Mouse (Mus musculus) neural tube, embryonic 11.5 days (tissue): ENCODE data around the gene Eef1a1. TPM values are rescaled to one million over a fixed set of nuclear protein-coding genes. Genes with fewer than 3 reads are reported as not detected.

ENCODE experiments used
- ATAC-seq: fragments of 200-750 bp; cut with Nextera tagmentation; 2 replicates; pipeline ENCODE4 v1.8.0; 2017; ENCODE audit warnings: moderate number of reproducible peaks, mild to moderate bottlenecking, moderate TSS enrichment, moderate library complexity; ENCODE audit not compliant: insufficient read depth, low FRiP score, low TSS enrichment
- DNase-seq: peaks from one replicate; pipeline ENCODE4 v3.0.0-alpha.2; 2015; ENCODE audit warnings: low spot score
- H3K27ac ChIP-seq: fragments of 300-500 bp; sonication (generic); 2 replicates; pipeline ENCODE4 v1.5.1; 2014; ENCODE audit warnings: low read depth, mild to moderate bottlenecking, low read length
- H3K27me3 ChIP-seq: fragments of 300-500 bp; sonication (generic); 2 replicates; pipeline ENCODE4 v1.6.1; 2014; ENCODE audit warnings: mild to moderate bottlenecking, low read length, mixed read lengths; ENCODE audit not compliant: control insufficient read depth, insufficient read depth
- H3K36me3 ChIP-seq: fragments of 300-500 bp; sonication (generic); 2 replicates; pipeline ENCODE4 v1.6.1; 2014; ENCODE audit warnings: mild to moderate bottlenecking, low read length, moderate library complexity, mixed read lengths; ENCODE audit not compliant: control insufficient read depth, insufficient read depth
- H3K4me1 ChIP-seq: fragments of 300-500 bp; sonication (generic); 2 replicates; pipeline ENCODE4 v1.6.1; 2014; ENCODE audit warnings: low read length, mixed read lengths; ENCODE audit not compliant: control insufficient read depth, insufficient read depth
- H3K4me2 ChIP-seq: fragments of 300-500 bp; sonication (generic); 2 replicates; pipeline ENCODE4 v1.6.1; 2014; ENCODE audit warnings: low read depth, mild to moderate bottlenecking, moderate library complexity
- H3K4me3 ChIP-seq: fragments of 300-500 bp; sonication (generic); 2 replicates; pipeline ENCODE4 v1.5.1; 2014; ENCODE audit warnings: low read depth, low read length
- H3K9ac ChIP-seq: fragments of 300-500 bp; sonication (generic); 2 replicates; pipeline ENCODE4 v1.6.1; 2014; ENCODE audit warnings: mild to moderate bottlenecking, low read length
- H3K9me3 ChIP-seq: fragments of 300-500 bp; sonication (generic); 2 replicates; pipeline ENCODE4 v1.6.1; 2016; ENCODE audit warnings: low read length; ENCODE audit not compliant: control insufficient read depth
- WGBS: fragments of 180-500 bp; shearing (Covaris S2); extraction: QIAGEN DNeasy Blood & Tissue Kit; methylation state at CpG from one replicate; pipeline ENCODE4 v1.1.7; 2014; 5-methylcytosine and 5-hydroxymethylcytosine counted together
- polyA plus RNA-seq: library from polyadenylated mRNA; unstranded; fragments of >200 nt; fragmentation: Nextera tagmentation; extraction: Ambion mirVana; gene quantifications from 2 replicates; pipeline ENCODE4 v1.2.1, GENCODE M21; 2014

Gene Eef1a1
- polyA plus RNA-seq, 1 experiment from 2014 or later = 4,747 TPM

DNA sequence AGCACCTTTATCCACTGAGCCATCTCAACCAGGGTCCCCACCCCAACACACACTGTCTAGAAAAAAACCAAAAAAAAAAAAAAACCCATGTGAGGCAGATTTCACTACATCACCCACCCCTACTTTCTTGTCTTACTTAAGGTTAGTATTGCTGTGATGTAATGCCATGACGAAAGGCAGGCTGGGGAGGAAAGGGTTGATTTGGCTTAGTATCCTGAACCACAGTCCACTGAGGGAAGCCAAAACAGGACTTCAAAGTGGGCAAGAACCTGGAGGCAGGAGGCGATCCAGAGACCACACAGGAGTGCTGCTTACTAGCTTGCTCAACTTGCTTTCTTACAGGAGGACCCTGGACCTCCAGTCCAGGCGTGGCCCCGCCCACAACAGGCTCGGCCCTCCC, 38.5 kb downstream of the Eef1a1 start:
- Histone ChIP-seq H3K4me1 (peaks cover 3% of the 10 kb centered on the region; the same call in 1 of the 2 replicates), H3K4me3 (no peak overlapping the region), H3K27me3 (peaks cover 7% of the 10 kb centered on the region), H3K4me2 (no peak overlapping the region), H3K36me3 (0 out of 2 replicates have a peak, but pooled peaks cover 2% of the 10 kb centered on the region), H3K27ac (no peak overlapping the region), H3K9me3 (no peaks in the 10 kb centered on the region), H3K9ac (no peak overlapping the region)
- ATAC-seq (no peak), DNase-seq (no peak)
- WGBS = 84% methylated on average over 5 of the region's 5 CpGs

DNA sequence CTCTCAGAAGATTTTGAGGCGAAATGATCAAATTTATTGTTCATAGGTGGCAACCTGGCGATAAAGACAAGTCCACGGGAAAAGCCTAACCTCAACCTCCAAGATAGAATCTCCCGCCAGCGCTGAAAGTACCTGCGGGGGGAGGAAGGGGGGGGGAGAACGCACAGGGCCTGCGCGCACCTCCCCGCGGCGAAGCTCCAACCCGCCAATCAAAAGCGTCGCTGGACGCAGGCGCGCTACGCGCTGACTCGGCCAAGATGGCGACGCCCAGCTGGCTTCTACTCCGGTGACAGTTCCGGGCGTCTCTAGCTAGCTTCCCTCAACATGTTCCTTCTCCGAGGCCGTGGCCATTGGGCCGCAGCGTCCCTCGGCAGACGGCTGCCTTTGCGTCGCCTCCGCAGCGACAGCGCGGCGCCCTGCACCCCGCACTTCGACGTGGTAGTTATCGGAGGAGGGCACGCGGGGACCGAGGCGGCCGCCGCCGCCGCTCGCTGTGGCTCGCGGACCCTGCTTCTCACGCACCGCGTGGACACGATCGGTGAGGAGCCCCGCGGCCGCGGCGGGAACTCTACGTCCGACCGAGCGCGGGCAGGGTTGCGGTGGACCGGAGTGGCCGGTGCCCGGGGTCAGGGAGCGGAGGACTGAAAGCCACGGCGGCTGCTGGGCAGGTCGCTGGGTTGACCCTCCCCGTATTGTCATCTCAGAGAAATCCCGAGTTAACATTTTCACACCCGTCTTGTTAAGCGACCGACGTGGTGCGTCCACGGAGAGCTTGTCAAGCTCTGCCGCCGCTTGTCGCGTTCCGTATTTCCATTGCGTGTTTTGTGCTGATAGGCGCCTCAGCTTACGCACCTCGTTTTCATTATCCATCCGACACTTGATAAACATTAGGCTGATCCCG, 40.7 kb downstream of the Eef1a1 start, which contains the start of the genes Mto1 and Gm17324:
Gene Mto1, plus strand, starts transcription at position 236 of the 901 bp plus-strand sequence.
Gene Gm17324, minus strand, starts transcription at position 814 of the 901 bp plus-strand sequence.
- peak within 1 kb of the TSS; percentile 74 for H3K27ac ChIP-seq
- 0 out of 2 replicates have a peak, but pooled peaks cover 2% of the 10 kb centered on the region for H3K36me3 ChIP-seq
- H3K9ac ChIP-seq = peak within 1 kb of the TSS; percentile 85
- peak within 1 kb of the TSS; percentile 52 for H3K4me2 ChIP-seq
- WGBS = under 1% methylated on average over 87 of the region's 96 CpGs
- DNase-seq = peak; percentile 93
- no peaks in the 10 kb centered on the region for H3K9me3 ChIP-seq
- peaks cover 3% of the 10 kb centered on the region; the same call in 1 of the 2 replicates for H3K4me1 ChIP-seq
- H3K27me3 ChIP-seq = peaks cover 23% of the 10 kb centered on the region
- H3K4me3 ChIP-seq = peak within 1 kb of the TSS; percentile 87
- peak; percentile 93 for ATAC-seq

DNA sequence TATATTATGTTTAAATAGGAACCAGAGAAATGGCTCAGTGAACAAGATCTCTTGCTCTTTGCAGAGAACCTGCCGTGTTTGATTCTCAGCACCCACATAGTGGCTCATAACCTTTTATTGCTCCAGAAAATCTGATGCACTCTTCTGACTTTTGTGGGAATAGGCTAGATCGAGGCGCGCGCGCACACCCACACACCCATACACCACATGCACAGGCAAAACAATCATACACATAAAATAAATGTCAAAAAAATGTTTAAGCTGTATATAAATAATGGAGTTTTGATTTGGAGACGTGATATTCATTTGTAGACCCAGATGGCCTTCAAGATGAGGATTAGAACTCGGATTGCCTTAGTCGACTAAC, 41.4 kb downstream of the Eef1a1 start:
- peak overlapping the region; percentile 87 for H3K4me3 ChIP-seq
- DNase-seq = no peak
- peak overlapping the region; percentile 52 for H3K4me2 ChIP-seq
- H3K9ac ChIP-seq = peak overlapping the region; percentile 85; the same call in 1 of the 2 replicates
- peaks cover 29% of the 10 kb centered on the region for H3K27me3 ChIP-seq
- H3K27ac ChIP-seq = no peak overlapping the region
- ATAC-seq = peak; percentile 58
- 0 out of 2 replicates have a peak, but pooled peaks cover 2% of the 10 kb centered on the region for H3K36me3 ChIP-seq
- no peaks in the 10 kb centered on the region for H3K9me3 ChIP-seq
- WGBS = 35% methylated on average over 9 of the region's 9 CpGs
- H3K4me1 ChIP-seq = peaks cover 6% of the 10 kb centered on the region; the same call in 1 of the 2 replicates

DNA sequence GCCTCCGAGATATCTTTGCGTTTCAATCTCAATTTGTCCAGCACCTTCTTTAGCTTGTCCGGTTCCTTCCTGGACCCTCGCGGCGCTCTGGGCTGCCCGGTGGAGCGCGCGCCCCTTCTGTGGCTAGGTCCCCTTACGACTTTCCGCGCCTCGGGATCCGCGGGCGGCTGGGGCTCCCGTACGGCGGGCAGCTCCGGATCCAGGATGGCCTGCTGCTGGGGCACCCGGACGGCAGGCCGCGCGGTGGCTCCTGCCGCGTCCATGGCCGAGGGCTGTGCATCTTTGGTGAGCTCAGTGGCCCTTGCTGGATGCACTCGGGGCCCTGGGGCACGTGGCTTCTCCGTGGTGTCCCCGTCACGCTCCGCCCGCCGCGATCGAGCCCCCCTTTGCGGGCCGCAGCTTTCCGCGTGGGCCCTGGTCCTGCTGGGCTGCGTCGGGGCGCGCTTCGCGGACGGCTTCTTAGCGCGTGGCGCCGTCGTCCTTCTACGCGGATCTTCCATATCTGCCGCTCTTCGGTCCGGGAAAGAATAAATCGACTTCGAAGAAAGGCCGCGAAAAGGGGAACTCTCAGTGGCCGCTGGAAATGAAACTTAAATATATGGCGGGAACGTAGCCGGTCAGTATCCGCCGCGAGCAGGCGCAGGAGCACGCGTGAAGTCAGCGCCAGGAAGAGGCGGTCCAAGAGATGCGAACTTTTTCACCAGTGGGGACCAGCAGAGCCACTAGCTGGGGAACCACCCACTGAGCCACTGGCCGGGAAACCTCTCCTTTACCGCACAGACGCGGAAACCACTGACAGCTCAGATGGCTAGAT, 46.2 kb downstream of the Eef1a1 start, which contains the start of gene Cgas:
Gene Cgas, minus strand, starts transcription at position 659 of the 814 bp plus-strand sequence.
- H3K27me3 ChIP-seq = peaks cover 57% of the 10 kb centered on the region

DNA sequence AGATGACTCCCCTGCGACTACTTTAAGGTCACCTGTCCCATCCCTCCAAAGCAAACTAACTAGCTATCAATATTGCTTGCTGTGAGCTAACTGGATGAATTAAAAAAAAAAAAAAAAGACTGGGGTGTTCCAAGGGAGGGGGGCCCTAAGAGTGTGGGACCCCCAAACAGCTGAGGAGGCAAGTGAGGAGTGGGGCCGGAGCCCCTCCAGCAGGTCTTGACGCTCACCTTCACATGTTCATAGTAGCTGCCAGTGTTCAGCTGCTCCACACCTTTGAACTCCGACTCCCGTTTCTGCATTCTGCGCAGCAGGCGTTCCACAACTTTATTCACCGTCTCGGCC, 46.7 kb downstream of the Eef1a1 start:
- DNase-seq (no peak), ATAC-seq (no peak)
- Histone ChIP-seq H3K9me3 (no peaks in the 10 kb centered on the region), H3K4me3 (peak overlapping the region; percentile 41), H3K4me1 (0 out of 2 replicates have a peak, but pooled peaks cover 6% of the 10 kb centered on the region), H3K27ac (no peak overlapping the region), H3K27me3 (peaks cover 57% of the 10 kb centered on the region), H3K36me3 (no peaks in the 10 kb centered on the region), H3K9ac (no peak overlapping the region), H3K4me2 (peak overlapping the region; percentile 58)
- 3% methylated on average over 9 of the region's 9 CpGs for WGBS

More for the DNA sequence above, 46.2 kb downstream of the Eef1a1 start, which contains the start of gene Cgas:
- no peaks in the 10 kb centered on the region for H3K36me3 ChIP-seq
- 0 out of 2 replicates have a peak, but pooled peaks cover 6% of the 10 kb centered on the region for H3K4me1 ChIP-seq
- peak within 1 kb of the TSS; percentile 49 for H3K9ac ChIP-seq
- WGBS = under 1% methylated on average over 81 of the region's 81 CpGs
- H3K27ac ChIP-seq = no peak within 1 kb of the TSS
- peak within 1 kb of the TSS; percentile 58 for H3K4me2 ChIP-seq
- H3K4me3 ChIP-seq = peak within 1 kb of the TSS; percentile 41
- peak; percentile 42; the same call in 1 of the 2 replicates for ATAC-seq
- no peaks in the 10 kb centered on the region for H3K9me3 ChIP-seq
- peak; percentile 52 for DNase-seq

DNA sequence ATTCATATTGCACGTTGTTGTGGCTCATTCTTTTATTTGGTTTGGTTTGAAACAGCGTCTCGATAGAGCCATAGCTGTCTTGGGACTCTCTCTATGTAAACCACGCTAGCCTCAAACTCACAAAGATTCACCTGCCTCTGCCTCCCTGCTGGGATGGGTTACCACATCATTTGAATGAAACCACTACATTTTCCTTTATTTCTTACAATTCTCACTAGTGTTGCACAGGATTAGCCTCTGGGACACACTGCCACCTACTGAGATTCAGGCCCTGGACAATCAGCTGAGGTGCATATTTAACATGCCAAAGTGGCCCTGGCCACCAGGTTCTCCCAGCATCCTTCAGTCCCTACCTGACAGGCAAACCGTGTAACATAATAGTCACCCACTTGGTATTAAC, 49.5 kb downstream of the Eef1a1 start:
- Histone ChIP-seq H3K27me3 (peaks cover 46% of the 10 kb centered on the region), H3K27ac (no peak overlapping the region), H3K4me3 (no peak overlapping the region), H3K9ac (no peak overlapping the region), H3K36me3 (no peaks in the 10 kb centered on the region), H3K9me3 (no peaks in the 10 kb centered on the region), H3K4me1 (0 out of 2 replicates have a peak, but pooled peaks cover 6% of the 10 kb centered on the region), H3K4me2 (no peak overlapping the region)
- WGBS = 71% methylated on average over 5 of the region's 5 CpGs
- DNase-seq (no peak), ATAC-seq (no peak)

DNA sequence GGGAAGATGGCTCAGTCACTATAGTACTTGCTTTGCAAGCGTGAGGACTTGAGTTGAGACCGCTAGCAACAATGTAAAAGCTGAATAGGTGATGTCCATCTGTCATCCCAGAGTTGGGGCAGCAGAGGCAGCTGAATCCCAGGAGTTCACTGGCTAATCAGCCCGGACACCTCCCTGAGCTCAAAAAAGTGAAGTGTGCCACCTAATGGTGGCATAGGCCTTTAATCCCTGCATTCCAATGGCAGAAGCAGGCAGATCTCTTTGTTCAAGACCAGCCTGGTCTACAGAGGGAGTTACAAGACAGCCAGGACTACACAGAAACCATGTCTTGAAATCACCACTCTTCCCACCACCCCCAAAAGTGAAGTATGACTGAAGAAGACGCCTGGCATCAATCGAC, 56.5 kb downstream of the Eef1a1 start:
- DNase-seq (no peak), ATAC-seq (no peak)
- Histone ChIP-seq H3K9me3 (no peaks in the 10 kb centered on the region), H3K9ac (no peak overlapping the region), H3K36me3 (no peaks in the 10 kb centered on the region), H3K4me1 (no peaks in the 10 kb centered on the region), H3K27ac (no peak overlapping the region), H3K4me2 (no peak overlapping the region), H3K27me3 (no peaks in the 10 kb centered on the region), H3K4me3 (no peak overlapping the region)
- WGBS = 90% methylated on average over 5 of the region's 5 CpGs

DNA sequence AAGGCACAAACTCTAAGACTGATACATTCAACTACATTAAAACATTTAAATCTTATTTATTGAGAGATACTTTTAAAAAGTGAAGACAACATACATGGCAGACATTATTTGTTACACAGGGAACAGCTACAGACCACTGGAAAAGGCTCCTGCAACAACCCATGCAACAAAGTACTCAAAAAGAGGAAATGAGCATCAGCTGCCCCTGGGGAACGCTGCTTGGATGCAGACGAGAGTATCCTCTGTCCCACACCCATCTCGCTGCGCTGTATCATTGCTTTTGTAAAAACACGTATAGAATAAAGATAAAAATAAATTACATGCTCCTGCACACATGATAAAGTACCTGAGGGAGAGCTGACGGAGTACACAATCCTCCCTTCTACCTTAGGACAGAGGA, 58.5 kb downstream of the Eef1a1 start:
- 79% methylated on average over 6 of the region's 6 CpGs for WGBS
- no peak for ATAC-seq
- no peaks in the 10 kb centered on the region for H3K4me1 ChIP-seq

More for the DNA sequence above, 58.5 kb downstream of the Eef1a1 start:
- H3K4me2 ChIP-seq = no peak overlapping the region
- H3K9me3 ChIP-seq = no peaks in the 10 kb centered on the region
- H3K9ac ChIP-seq = no peak overlapping the region
- DNase-seq = no peak
- H3K27me3 ChIP-seq = no peaks in the 10 kb centered on the region
- no peak overlapping the region for H3K27ac ChIP-seq
- no peaks in the 10 kb centered on the region for H3K36me3 ChIP-seq
- no peak overlapping the region for H3K4me3 ChIP-seq
